27 mouse cellular contexts compared by ENCODE assay signal in genomic region chr7:80672323-80672722, GRCm38 (mm10). TPM values are rescaled to one million over a fixed set of nuclear protein-coding genes. Genes with fewer than 3 reads are reported as not detected.
DNase-seq lines count a peak whose midpoint lies in the region; ATAC-seq lines count a peak whose summit lies in the region.
"Had no signal": no experiment of that assay in that cellular context is flagged by ENCODE, and none has a peak within 500 bp of the region (broad histone marks: within the 10 kb centered on the region; RNA-seq: fewer than 3 reads in every experiment).

No protein-coding gene starts in this region.

- H3K27ac ChIP-seq in heart, embryonic 10.5 days = no peak overlapping the region
- no peak overlapping the region for H3K27ac ChIP-seq in neural tube, embryonic 15.5 days (replicated peaks)
- H3K27ac ChIP-seq: embryonic facial prominence, embryonic 10.5 days; forebrain, embryonic 15.5 days; hindbrain, embryonic 14.5 days; intestine, embryonic 15.5 days; limb, embryonic 12.5 days; liver, embryonic 13.5 days; midbrain, embryonic 15.5 days; neural tube, embryonic 13.5 days; stomach, embryonic 15.5 days had no signal

- H3K4me3 ChIP-seq in heart, embryonic 10.5 days = no peak overlapping the region
- H3K4me3 ChIP-seq in neural tube, embryonic 15.5 days (replicated peaks) = no peak overlapping the region
- H3K4me3 ChIP-seq: embryonic facial prominence, embryonic 10.5 days; forebrain, embryonic 15.5 days; intestine, embryonic 15.5 days; limb, embryonic 12.5 days; liver, embryonic 13.5 days; midbrain, embryonic 15.5 days; neural tube, embryonic 13.5 days; stomach, embryonic 15.5 days had no signal

- DNase-seq in thymus, postnatal 0 days (ENCODE audit: low spot score) = peak; percentile 45
- DNase-seq in thymus, postnatal 10 days (ENCODE audit: low spot score in 2 of 2) = no peak
- peak; percentile 50 for DNase-seq in T-cell, adult 2 months (ENCODE audit: low spot score)
- DNase-seq in heart, embryonic 10.5 days (ENCODE audit: low spot score) = no peak
- no peak for DNase-seq in ovary, postnatal 14 days (ENCODE audit: low spot score)
- DNase-seq: adrenal gland, postnatal 25 days; cerebellum, adult 9-10 months; gastrocnemius, postnatal 10 days; heart, adult 18-20 months; heart, postnatal 4 days; kidney, adult 9 months; kidney, postnatal 14 days; layer of hippocampus, postnatal 36 days; liver, embryonic 13.5 days; lung, adult 2 months; lung, postnatal 14 days had no signal

- peak; percentile 81 for ATAC-seq in megakaryocyte, adult 5-6 weeks (ENCODE audit: poor library complexity, severe bottlenecking)
- no peak for ATAC-seq in neural tube, embryonic 15.5 days (ENCODE audit: low FRiP score)
- ATAC-seq: forebrain, embryonic 15.5 days; intestine, embryonic 15.5 days; midbrain, embryonic 15.5 days; Patski had no signal

- H3K27me3 ChIP-seq in heart, embryonic 10.5 days (ENCODE audit: insufficient read depth, poor library complexity, severe bottlenecking) = no peaks in the 10 kb centered on the region
- H3K27me3 ChIP-seq in neural tube, embryonic 15.5 days (replicated peaks) = no peaks in the 10 kb centered on the region
- H3K27me3 ChIP-seq: forebrain, embryonic 15.5 days; intestine, embryonic 15.5 days; limb, embryonic 12.5 days; liver, embryonic 13.5 days; midbrain, embryonic 15.5 days; neural tube, embryonic 13.5 days; Patski; stomach, embryonic 15.5 days had no signal

- peaks cover 15% of the 10 kb centered on the region for H3K36me3 ChIP-seq in heart, embryonic 10.5 days
- H3K36me3 ChIP-seq in neural tube, embryonic 15.5 days = peaks cover 13% of the 10 kb centered on the region; the same call in 1 of the 2 replicates
- H3K36me3 ChIP-seq: forebrain, embryonic 15.5 days; liver, embryonic 13.5 days; midbrain, embryonic 15.5 days; neural tube, embryonic 13.5 days; stomach, embryonic 15.5 days had no signal

- no peaks in the 10 kb centered on the region for H3K9me3 ChIP-seq in heart, embryonic 10.5 days
- H3K9me3 ChIP-seq in neural tube, embryonic 15.5 days (replicated peaks) = no peaks in the 10 kb centered on the region
- H3K9me3 ChIP-seq: embryonic facial prominence, embryonic 10.5 days; forebrain, embryonic 15.5 days; intestine, embryonic 15.5 days; limb, embryonic 12.5 days; liver, embryonic 13.5 days; midbrain, embryonic 15.5 days; neural tube, embryonic 13.5 days; stomach, embryonic 15.5 days had no signal

- H3K4me2 ChIP-seq in neural tube, embryonic 15.5 days = no peak overlapping the region
- H3K4me2 ChIP-seq: forebrain, embryonic 15.5 days; hindbrain, embryonic 14.5 days; intestine, embryonic 15.5 days; limb, embryonic 12.5 days; liver, embryonic 13.5 days; midbrain, embryonic 15.5 days; neural tube, embryonic 13.5 days; stomach, embryonic 15.5 days had no signal

- 69% methylated on average over 3 of the region's 3 CpGs for WGBS in heart, embryonic 10.5 days
- WGBS in neural tube, embryonic 15.5 days = 69% methylated on average over 3 of the region's 3 CpGs

- H3K9ac ChIP-seq in neural tube, embryonic 15.5 days (replicated peaks) = no peak overlapping the region
- H3K9ac ChIP-seq: forebrain, embryonic 15.5 days; hindbrain, embryonic 14.5 days; intestine, embryonic 15.5 days; limb, embryonic 12.5 days; liver, embryonic 13.5 days; midbrain, embryonic 15.5 days; neural tube, embryonic 13.5 days; stomach, embryonic 15.5 days had no signal

- H3K4me1 ChIP-seq in heart, embryonic 10.5 days = peaks cover 17% of the 10 kb centered on the region
- peaks cover 7% of the 10 kb centered on the region; the same call in 1 of the 2 replicates for H3K4me1 ChIP-seq in neural tube, embryonic 15.5 days
- H3K4me1 ChIP-seq: forebrain, embryonic 15.5 days; midbrain, embryonic 15.5 days had no signal

RNA-seq across cellular contexts. Expression of gene Crtc3, which starts 16.4 kb away (rescaled TPM):
- polyA plus RNA-seq in thymus, postnatal 0 days (2015; fragmentation: Nextera tagmentation; extraction: Ambion mirVana) = 18.8 and 19.0 TPM in 2 replicates
- 21.3 and 26.9 TPM in 2 replicates for total RNA-seq in megakaryocyte, adult 5-6 weeks (2015)
- total RNA-seq in megakaryocyte, adult 5-6 weeks (2017) = 12.5 and 13.0 TPM in 2 replicates
- 14.6 and 18.6 TPM in 2 replicates for polyA plus RNA-seq in heart, embryonic 10.5 days (2016; fragmentation: Nextera tagmentation; extraction: Ambion mirVana)
- 18.4 and 20.7 TPM in 2 replicates for polyA plus RNA-seq in neural tube, embryonic 15.5 days (2015; fragmentation: Nextera tagmentation; extraction: Ambion mirVana)

Comparison
In these comparisons a context has a peak if more than half of its experiments do, and no peak if none do; other contexts are left out.
1. DNase-seq: peak in thymus, postnatal 0 days (single experiment) and T-cell, adult 2 months (single experiment); none in thymus, postnatal 10 days (0 of 2), heart, embryonic 10.5 days (single experiment) and ovary, postnatal 14 days (single experiment).